Mouse (Mus musculus) 416B (cell line): ENCODE data around the gene Trim52.

ENCODE experiments used
- DNase-seq: peaks from one replicate; pipeline ENCODE4 v3.0.0; 2011; ENCODE audit warnings: low read depth

Trim52 gene

GRCm38 (mm10) chr14:106105980-106106379, at the start of gene Trim52:
Gene Trim52, plus strand, starts transcription at chr14:106106198.
- DNase-seq: no peak

DNA sequence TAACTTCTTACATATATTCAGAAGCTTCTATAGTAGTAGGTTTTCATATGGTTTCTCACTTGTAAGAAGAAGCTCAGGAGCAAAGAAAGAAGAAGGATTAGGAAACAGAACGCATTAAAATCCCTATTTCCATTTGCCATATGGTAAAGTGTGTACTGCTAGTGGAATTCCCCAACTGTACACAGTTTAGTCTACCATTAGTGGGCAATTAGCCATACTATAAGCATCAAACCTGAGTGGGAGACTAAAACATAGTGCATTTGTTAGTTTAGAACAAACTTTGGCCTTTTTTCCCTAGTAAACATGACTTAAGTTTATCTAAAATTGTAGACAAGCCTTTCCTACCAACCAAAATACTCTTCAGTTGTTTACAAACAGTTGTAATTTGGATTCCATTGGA, 33.4 kb upstream of the Trim52 start:
- no peak for DNase-seq

DNA sequence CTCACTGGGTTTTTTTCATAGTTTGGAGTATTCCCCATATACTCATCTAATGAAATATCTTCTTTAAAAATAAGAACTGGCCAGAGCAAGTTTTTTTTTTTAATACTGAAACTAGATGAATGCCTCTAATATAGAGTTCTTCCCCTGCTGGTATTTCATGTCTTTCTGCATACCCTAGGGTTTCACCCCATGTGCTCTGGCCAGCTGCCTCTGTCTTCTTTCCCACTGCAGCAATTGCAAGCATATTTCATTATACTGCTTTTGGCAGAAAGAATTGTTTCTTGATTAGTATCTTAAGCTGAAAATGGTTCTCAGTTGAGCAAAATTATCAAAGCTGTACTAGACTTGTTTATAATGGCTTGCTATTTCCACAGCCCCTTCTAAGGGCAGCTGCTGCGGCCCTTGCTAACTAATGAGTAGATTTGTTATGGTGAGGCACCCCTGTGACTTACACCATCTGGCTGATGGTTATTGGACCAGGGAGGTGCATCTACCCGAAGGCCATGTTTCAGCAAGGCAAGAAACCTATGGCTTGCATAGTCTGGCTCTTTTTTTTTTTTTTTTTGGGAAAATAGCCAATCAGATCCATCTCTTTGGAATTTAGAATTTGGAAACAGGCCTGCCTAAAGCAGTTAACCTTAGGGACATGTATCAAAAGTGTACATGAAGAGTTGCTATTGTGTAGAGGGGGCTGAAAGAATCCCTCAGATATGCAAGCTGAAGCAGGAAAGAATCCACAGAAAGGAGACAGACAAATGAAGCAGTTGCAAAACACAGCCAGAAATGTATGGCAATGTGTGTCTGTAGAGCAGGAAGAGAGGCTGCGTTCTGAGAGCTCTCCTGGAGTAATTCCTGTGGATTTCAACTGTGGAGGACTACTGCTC, 30.6 kb upstream of the Trim52 start:
- DNase-seq: no peak

DNA sequence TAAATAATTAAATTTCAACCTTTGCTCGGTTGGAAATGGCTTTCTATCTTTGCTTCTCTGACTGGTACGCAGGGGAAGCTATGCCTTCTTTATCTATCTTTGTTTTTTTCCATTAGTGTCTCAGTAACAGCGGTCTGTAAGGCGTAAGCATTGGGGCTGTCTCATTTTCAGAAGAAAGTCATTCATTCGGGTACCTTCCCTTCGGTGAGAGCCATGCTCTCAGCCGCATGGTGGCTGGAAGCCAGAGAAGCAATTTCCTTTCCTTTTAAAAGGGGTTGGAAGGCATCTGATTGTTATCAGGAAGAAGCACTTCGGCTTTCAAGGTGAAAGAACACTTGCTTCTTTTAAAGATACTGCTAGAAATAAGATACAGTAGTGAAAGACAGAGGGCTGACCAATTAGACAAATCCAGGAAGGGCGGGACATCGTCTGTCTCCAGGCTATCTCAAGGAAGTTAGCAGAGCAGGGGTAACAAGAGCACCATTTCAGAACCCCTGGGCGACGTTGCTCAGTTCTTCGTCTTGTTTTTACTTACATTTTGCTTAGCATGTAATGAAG, 17.4 kb upstream of the Trim52 start:
- DNase-seq: peak; percentile 52

- no peak for DNase-seq
Observed at GRCm38 (mm10) chr14:106096816-106097215, 9.2 kb upstream of the Trim52 start.

GRCm38 (mm10) chr14:106100858-106101257, 5.1 kb upstream of the Trim52 start:
- DNase-seq: no peak

DNA sequence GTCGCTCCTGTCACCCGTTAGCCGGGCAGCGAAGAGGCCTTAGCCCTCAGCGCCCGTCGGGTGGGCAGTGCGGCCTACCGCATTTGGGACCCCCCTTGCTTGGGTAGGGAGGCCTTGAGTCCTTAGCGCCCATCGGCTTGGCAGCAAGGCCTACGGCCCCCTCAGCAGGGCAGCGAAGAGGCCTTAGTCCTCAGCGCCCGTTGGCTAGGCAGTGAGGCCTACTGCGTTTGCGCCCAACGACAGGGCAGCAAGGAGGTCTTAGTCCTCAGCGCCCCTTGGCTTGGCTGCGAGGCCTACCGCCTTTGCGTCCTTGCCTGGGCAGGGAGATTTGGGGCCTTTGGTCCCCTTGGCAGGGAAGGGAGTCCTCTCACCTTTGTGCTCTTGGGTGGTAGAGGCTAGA, 427 bp downstream of the Trim52 start:
- no peak for DNase-seq

GRCm38 (mm10) chr14:106119371-106119770, 13.4 kb downstream of the Trim52 start:
- no peak for DNase-seq

DNA sequence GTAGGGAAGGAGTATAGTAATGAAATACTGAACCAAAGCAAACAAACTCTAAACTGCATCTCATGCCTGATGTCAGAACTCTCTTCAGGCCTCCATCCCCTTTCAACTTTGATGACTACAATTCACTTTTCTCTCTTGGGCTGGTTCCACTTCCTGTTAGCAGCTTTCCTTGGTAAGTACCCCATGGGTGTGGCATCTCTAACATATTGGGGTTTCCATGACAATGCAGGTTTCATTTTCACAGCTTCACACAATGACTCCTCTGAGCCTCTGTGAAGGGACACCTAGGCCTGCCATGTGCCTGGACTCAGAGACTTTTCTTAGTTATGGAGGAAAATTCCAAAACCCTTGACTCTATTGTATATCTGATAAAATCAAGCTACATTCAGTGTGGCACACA, 30.3 kb downstream of the Trim52 start:
- no peak for DNase-seq

DNA sequence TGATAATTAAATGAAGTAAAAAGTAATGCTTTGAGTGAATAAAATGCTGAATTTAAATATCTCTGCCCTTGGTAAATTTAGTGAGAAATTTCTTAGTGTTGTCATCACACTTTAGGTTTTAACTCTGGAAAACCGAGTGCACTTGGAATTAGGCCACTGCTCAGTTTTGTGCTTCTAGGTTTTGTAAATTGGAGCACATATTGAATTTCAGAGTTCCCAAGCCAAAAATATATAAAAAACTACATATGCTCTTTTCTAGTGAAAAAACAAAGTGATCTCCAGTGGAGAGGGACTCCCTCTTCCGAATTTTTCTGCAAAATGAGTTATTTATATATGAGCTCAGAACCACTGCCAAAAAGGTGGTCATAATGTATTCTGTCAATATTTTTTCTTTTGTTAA, 45.2 kb downstream of the Trim52 start:
- no peak for DNase-seq

DNA sequence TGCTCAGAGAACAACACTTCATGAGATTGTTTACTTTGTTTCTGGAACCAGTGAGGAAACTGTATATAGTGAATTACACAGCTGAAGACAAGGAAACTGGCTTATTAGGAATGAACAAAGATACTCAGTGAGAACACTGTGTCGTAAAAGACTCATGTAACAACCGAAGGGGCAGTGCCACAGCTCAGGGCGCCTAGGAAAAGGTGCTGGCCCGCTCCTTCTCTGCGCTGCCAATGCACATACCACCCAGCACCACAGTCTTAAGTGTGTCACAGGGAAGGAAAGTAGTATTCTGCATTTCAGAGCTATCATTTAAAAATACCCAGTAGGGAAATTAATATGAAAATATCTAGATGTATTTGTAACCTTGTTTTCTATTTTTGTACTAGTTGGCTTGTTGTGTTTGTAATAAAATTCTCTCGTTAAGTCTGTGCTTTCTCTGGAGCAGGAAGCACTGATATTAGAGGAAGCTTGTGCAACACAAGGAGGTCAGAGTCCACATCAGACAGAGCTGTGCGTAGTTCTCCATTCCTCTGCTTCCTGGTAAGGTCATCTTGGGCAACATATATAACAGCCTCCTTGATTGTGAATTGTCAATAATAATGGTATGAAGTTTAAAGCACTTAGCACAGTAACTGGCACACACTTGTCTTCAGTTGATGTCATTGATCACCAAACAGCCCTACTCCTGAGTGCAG, 49.0 kb downstream of the Trim52 start:
- peak; percentile 44 for DNase-seq

DNA sequence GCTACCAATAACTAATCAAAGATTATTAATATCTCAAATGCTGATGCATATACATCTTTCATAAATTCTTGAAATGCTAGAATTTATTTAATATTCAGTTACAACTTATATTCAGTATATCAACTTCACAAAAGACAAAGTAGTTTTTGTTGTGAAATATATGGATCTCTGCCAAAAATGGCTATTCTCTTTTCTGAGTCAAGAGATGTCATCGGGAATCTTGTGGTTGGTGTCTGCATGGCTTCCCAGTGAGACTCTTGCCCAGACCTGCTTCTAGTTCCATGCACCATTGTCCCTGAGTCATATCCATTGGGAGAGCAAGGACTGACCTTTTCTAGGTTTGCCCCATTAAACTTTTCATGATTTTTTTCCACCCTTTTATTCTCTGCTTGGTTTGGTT, 50.5 kb downstream of the Trim52 start:
- peak; percentile 37 for DNase-seq

GRCm38 (mm10) chr14:106162331-106162730, 56.3 kb downstream of the Trim52 start:
- no peak for DNase-seq

- DNase-seq: peak; percentile 72
Observed at GRCm38 (mm10) chr14:106163196-106163595, 57.2 kb downstream of the Trim52 start.

GRCm38 (mm10) chr14:106163933-106164332, 57.9 kb downstream of the Trim52 start:
- DNase-seq: peak; percentile 30

- no peak for DNase-seq
Observed at GRCm38 (mm10) chr14:106176879-106177278, 70.9 kb downstream of the Trim52 start.

DNA sequence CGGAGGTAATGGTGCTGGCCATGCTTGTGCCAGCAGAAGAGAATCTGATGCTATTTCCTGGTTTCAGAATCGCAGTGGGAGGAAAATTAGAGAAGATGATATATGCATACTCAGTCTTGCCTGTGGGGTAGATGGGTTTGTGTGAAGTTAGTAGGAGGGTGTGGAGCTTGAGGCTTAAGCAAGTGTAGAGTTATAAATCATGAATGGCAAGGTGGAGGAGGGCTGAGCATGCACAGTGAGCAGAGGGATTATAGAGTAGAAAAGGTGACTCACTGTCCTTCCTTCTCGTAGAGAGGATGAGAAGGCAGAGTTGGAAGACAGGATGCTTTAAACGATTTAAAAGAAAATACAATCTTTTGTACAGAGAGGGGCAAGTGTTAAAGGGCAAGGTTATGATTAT, 72.2 kb downstream of the Trim52 start:
- DNase-seq: no peak

DNA sequence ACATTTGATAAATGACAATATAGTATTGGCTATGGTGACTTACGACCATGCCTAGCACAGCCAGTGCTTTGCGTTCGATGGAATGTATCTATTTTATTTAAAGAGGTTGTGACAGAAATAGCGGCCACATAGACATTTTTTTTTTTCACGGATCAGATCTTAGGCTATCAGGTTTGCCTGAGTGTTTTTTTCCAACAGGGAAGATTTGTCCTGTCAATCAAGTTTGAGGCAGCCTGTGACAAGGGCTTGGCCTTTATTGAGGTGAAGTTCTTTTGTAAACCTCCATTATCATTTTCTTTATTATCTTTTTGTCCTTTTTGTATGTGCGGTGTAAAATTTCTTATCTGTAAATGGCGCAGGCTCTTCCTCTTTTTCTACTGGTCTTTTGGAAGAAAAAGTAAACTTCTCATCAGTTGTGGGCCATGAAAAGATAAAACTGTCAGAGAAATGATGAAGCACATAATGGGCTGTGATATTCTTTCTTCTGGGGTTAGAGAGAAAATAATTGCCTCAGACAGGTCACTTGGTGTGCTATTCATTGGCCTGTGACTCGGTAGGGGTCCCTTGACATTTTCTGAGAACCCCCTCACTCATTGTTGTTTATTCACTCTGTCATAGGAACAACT, 73.2 kb downstream of the Trim52 start:
- no peak for DNase-seq

DNA sequence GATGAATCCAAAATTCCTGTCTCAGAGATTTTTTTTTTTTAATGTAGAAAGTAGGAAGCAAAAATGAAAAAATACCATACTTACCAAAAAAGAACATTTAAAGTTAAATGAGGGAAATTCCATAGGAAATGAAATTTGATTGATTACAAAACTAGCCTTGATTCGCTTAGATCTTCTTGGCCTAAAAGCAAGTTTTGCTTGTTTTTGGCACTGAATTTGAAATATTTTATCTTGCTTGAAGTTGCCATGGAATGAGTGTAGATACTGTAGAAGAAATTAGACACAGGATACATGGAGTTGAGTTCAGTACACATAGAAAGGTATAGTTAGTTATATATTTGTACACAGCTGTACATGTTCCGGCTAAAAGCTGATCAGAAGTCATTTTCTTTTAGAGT, 73.7 kb downstream of the Trim52 start:
- no peak for DNase-seq

DNA sequence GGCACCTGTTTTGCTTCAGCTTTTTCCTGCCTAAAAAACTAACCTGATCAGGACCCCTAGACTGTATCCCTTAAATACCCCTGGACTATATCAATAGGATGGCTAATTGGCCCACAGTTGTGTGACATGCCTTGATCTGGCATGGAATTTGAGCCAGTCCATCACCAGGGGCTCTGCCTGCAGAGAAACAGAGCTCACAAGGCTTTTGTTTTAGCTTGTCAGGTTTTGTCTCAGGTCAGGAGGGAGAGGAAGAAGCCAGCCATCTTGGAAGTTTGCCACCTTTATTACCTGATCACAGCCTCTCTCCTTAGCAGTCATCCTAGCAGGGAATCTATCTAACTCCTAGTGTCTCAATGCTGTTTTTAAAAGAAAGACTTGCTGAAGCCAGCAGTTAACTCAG, 74.6 kb downstream of the Trim52 start:
- DNase-seq: no peak

GRCm38 (mm10) chr14:106183985-106184384, 78.0 kb downstream of the Trim52 start:
- DNase-seq: no peak
